Mouse (Mus musculus): ENCODE results near the gene Wfikkn2.

DNA sequence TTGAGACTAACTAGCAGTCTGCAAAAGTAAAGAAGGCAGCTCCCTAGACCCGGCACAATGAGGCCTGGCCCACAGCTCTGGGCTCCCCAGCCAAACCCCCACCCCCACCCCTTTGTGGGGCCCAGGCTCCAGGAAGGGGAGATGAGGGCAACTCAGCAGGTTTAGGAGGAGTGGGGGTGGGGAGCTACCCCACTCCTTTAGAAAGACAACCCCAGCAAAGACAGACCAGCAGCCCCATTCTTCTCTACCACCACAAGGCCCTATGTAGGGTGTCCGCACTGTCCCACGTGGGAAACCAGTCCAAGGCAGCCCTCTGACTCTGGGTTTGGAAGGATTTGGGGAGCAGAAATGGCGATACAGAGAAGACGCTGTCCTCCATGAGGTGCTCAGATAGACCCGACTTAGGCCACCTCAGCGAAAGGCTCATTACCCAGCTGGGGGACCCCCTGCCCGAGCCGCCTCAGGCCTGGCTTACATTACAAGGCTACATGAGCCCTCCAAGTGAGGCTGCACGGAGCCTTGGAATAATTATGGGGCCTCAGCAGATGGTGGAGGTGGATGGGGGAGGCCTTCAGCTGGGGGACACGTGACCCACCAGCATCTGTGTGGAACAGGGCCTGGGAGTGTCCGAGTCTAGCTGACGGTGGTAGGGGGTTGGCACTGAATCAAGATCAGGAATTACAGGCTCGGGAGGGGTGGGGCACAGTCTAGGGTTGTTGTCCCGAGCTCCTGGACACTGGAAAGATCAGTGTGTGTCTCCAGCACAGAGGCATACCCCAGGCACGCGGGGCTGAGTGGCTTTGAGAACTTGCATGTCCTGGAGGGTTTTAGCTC, at the start of gene Wfikkn2:
- TF ChIP-seq CTCF (conservative IDR thresholded peaks at IDR 0.05; ENCODE audit: low read length) (no peak), NANOG (IDR thresholded peaks at IDR 0.05; ENCODE audit: borderline replicate concordance, low read length) (no peak)

Data from E14TG2a.4 (cell line).